ENCODE assay signal across 8 mouse cellular contexts in genomic region chrX:20703741-20704290, GRCm38 (mm10). TPM values are rescaled to one million over a fixed set of nuclear protein-coding genes. Genes with fewer than 3 reads are reported as not detected.
DNase-seq lines count a peak whose midpoint lies in the region; ATAC-seq and TF ChIP-seq lines count a peak whose summit lies in the region.

Usp11 (plus strand) TSS chrX:20703906.

- TF ChIP-seq POLR2A in spleen, adult 2 months (IDR thresholded peaks at IDR 0.05; ENCODE audit: low read depth, low read length) = peak; percentile 23; the same call in 1 of the 2 replicates

- no peaks in the 10 kb centered on the region for H3K36me3 ChIP-seq in spleen, adult 2 months (ENCODE audit: control insufficient read depth, insufficient read depth, low read length)
- peaks cover 10% of the 10 kb centered on the region for H3K36me3 ChIP-seq in liver, embryonic 12.5 days
- H3K36me3 ChIP-seq in neural tube, embryonic 14.5 days (ENCODE audit: control insufficient read depth, insufficient read depth, low read length) = no peaks in the 10 kb centered on the region

- no peak for TF ChIP-seq CTCF in spleen, adult 2 months (IDR thresholded peaks at IDR 0.05; ENCODE audit: extremely low read depth, insufficient read depth, insufficient read length, insufficient replicate concordance)

- peak within 1 kb of the TSS; percentile 80 for H3K9ac ChIP-seq in liver, embryonic 12.5 days
- H3K9ac ChIP-seq in neural tube, embryonic 14.5 days (replicated peaks; ENCODE audit: low read depth, low read length) = peak within 1 kb of the TSS; percentile 68

- no peaks in the 10 kb centered on the region for H3K9me3 ChIP-seq in liver, embryonic 12.5 days (replicated peaks)
- H3K9me3 ChIP-seq in neural tube, embryonic 14.5 days (ENCODE audit: control insufficient read depth, low read length) = no peaks in the 10 kb centered on the region

- no peaks in the 10 kb centered on the region for H3K27me3 ChIP-seq in spleen, adult 2 months (ENCODE audit: control insufficient read depth, insufficient read depth, low read length)
- no peaks in the 10 kb centered on the region for H3K27me3 ChIP-seq in liver, embryonic 12.5 days (replicated peaks)
- H3K27me3 ChIP-seq in neural tube, embryonic 14.5 days (ENCODE audit: control insufficient read depth, insufficient read depth, low read length) = no peaks in the 10 kb centered on the region

- peak within 1 kb of the TSS; percentile 74 for H3K4me3 ChIP-seq in spleen, adult 2 months (ENCODE audit: extremely low read depth, insufficient read depth, insufficient read length)
- H3K4me3 ChIP-seq in liver, embryonic 12.5 days = peak within 1 kb of the TSS; percentile 68
- H3K4me3 ChIP-seq in neural tube, embryonic 14.5 days (ENCODE audit: low read depth, low read length) = peak within 1 kb of the TSS; percentile 58

- DNase-seq in spleen, adult 2 months (ENCODE audit: low read depth in 1 of 2, low spot score in 2 of 2) = peak in 1 of 2 experiments; percentile 9
- no peak for DNase-seq in spleen, postnatal 10 days (ENCODE audit: low spot score in 2 of 2)
- DNase-seq in cerebellum, postnatal 36 days = peak; percentile 38
- peak; percentile 9 to 28 for DNase-seq in frontal cortex, postnatal 25 days (ENCODE audit: low spot score in 2 of 2)
- peak; percentile 28 for DNase-seq in kidney, postnatal 14 days
- DNase-seq in thymus, postnatal 4 days = peak; percentile 58

- ATAC-seq in liver, embryonic 12.5 days = peak; percentile 33
- ATAC-seq in neural tube, embryonic 14.5 days (ENCODE audit: low read depth) = peak; percentile 85

- 22% methylated on average over 32 of the region's 32 CpGs for WGBS in spleen, adult 2 months
- WGBS in liver, embryonic 12.5 days (ENCODE audit: insufficient replicate concordance) = 8% methylated on average over 32 of the region's 32 CpGs
- 12% methylated on average over 32 of the region's 32 CpGs for WGBS in neural tube, embryonic 14.5 days

- peak within 1 kb of the TSS; percentile 78 for H3K4me2 ChIP-seq in liver, embryonic 12.5 days
- peak within 1 kb of the TSS; percentile 38 for H3K4me2 ChIP-seq in neural tube, embryonic 14.5 days (ENCODE audit: low read depth, low read length)

- H3K4me1 ChIP-seq in spleen, adult 2 months (ENCODE audit: control insufficient read depth, insufficient read depth, insufficient read length) = no peaks in the 10 kb centered on the region
- H3K4me1 ChIP-seq in liver, embryonic 12.5 days = peaks cover 10% of the 10 kb centered on the region; the same call in 1 of the 2 replicates
- H3K4me1 ChIP-seq in neural tube, embryonic 14.5 days (ENCODE audit: control insufficient read depth, insufficient read depth, low read length) = no peaks in the 10 kb centered on the region

- peak within 1 kb of the TSS; percentile 72 for H3K27ac ChIP-seq in spleen, adult 2 months (ENCODE audit: insufficient read depth, low read length)
- H3K27ac ChIP-seq in liver, embryonic 12.5 days = peak within 1 kb of the TSS; percentile 89
- H3K27ac ChIP-seq in neural tube, embryonic 14.5 days (ENCODE audit: low read depth, low read length) = peak within 1 kb of the TSS; percentile 90

RNA-seq across cellular contexts. Expression of gene Usp11, which starts in this region (rescaled TPM):
- polyA plus RNA-seq in spleen, adult 2 months (2012; rRNA removed) = 16.1 and 16.2 TPM in 2 replicates
- 13.7 and 14.2 TPM in 2 replicates for polyA plus RNA-seq in liver, embryonic 12.5 days (2016; fragmentation: Nextera tagmentation; extraction: Ambion mirVana)
- polyA plus RNA-seq in neural tube, embryonic 14.5 days (2014; fragmentation: Nextera tagmentation; extraction: Ambion mirVana) = 85.9 and 93.5 TPM in 2 replicates

Comparison
In these comparisons a context has a peak if more than half of its experiments do, and no peak if none do; other contexts are left out.
1. DNase-seq: peak in cerebellum, postnatal 36 days (2 of 2), frontal cortex, postnatal 25 days (2 of 2), kidney, postnatal 14 days (single experiment) and thymus, postnatal 4 days (single experiment); none in spleen, postnatal 10 days (0 of 2).
2. Peak in every context shown above with its lines, with median percentiles within 50 percentile points of each other: H3K27ac ChIP-seq and H3K4me3 ChIP-seq.